Mouse (Mus musculus) neutrophil, adult 5-6 weeks (primary cell): ENCODE measurements around the gene Plcxd3. TPM values are rescaled to one million over a fixed set of nuclear protein-coding genes. Genes with fewer than 3 reads are reported as not detected.

Experiments
- ATAC-seq: fragments of 151-379, 151-347 bp; 2 replicates; pipeline ENCODE4 v1.8.0; 2017; ENCODE audit warnings: mild to moderate bottlenecking, moderate TSS enrichment; ENCODE audit not compliant: insufficient number of reproducible peaks, poor library complexity, low FRiP score, severe bottlenecking; ENCODE audit errors: extremely low read depth
- total RNA-seq: library from RNA; stranded (forward); fragments of 200-1000 nt; gene quantifications from 2 replicates; pipeline ENCODE4 v1.2.3, GENCODE M21; 2017

Plcxd3 gene
- total RNA-seq, result 0.12 TPM in 1 of 2 replicates, not detected in the other

DNA sequence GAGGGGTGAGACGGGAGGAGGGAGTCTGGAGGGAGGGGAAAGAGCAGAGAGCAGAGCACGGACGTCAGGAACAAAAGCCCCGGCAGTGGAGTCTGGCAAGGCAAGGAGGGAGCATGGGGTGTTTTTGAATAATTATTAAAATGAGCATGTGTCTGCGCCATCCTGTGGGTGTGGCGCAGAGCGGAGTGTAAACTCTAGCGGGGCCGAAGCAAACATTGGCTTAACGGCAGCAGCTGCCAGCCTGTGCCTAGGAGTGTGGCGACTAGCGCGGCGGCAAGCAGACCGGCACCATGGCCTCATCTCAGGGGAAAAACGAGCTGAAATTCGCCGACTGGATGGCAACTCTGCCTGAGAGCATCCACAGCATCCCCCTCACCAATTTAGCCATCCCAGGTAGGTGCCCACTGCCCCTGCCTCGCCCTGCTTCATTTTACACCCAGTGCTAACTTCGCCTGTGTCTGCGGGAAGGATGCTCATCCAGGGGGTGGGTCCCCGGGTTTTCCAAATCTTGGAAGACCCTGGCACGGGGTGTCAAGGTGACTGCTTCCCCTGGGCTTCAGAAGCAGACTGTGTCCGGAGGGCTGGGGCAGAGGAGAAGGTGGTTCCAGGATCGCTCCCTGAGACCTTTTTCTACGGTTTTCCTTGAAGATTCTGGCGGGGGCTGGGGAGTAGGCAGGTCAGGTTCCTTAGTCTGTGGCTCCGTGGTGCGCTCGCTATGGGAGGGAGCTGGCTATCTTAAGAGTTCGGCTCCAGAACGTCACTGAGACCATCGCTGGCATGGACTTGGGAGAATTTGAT is at the start of gene Plcxd3:
Gene Plcxd3, plus strand, starts transcription at position 69 of the 798 bp plus-strand sequence.
- no peak for ATAC-seq

DNA sequence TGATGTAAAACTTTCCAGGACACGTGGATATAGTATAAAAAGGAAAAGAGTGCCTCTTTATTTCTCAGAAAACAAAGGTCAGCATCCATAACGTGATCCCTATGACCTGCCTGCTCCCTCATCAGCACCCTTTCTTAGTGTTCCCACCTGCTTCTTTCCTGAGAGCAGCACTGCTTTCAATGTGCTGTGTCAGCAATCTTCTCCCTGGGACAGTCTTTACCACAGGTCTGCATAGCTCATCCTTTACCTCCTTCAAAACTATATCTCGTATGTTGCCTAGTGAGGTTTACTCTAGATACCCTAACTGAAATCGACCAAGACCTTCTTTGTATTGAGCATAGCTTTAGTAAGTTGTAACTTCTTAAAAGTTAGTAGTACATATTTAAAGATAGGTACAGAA is 43.4 kb upstream of the Plcxd3 start:
- no peak for ATAC-seq

DNA sequence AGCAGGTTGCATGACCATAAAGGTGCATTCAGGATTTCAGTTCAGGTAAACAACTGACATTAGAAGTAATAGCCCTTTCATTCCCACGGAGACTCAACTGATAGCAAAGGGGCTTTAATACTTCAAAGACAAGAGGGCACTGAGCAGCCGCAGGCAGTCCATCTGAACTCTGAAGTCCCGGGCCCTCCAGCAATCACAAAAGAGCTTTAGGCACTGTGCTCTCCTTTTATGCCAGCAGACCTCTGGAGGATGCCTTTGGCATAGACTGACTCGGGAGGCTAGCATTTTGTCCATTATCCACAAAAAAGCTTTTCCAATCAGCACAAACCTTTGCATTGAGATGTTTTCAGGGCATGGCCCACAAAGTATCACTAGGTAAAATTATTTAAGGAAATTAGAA is 33.7 kb upstream of the Plcxd3 start:
- no peak for ATAC-seq

DNA sequence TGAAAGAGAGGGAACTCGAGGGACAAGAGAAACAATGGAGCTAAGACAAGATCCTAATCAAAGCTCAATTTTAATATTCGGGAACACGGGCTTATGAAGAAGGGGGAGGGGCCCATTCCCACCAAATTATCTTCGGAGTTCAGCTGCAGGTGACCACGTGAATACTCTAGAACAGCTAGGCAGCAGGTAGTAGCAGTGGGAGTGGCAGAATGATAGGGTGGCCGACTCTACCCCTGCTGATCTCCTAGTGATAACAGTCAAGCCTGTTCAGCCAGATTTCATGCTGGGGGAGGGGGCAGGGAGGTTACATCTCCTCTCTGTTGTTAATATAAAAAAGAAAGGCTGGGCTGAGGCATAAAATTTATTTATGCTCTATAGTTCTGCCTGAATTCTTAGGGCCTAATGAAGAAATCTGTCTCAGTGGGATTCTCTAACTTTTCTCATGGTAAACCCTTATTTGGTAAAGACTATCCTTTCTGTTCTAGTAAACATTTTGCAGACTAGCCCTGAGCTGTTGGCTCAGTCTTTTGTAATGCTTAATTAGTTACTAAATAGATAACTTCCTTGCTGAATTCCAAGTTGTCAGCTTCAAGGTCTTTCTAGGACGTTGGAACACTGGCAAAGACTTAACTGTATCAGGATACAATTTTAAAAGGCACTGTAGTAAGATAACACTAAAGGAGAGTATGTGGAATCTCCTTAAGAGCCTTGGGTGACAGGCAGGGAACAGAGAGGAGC is 26.3 kb upstream of the Plcxd3 start:
- no peak for ATAC-seq

DNA sequence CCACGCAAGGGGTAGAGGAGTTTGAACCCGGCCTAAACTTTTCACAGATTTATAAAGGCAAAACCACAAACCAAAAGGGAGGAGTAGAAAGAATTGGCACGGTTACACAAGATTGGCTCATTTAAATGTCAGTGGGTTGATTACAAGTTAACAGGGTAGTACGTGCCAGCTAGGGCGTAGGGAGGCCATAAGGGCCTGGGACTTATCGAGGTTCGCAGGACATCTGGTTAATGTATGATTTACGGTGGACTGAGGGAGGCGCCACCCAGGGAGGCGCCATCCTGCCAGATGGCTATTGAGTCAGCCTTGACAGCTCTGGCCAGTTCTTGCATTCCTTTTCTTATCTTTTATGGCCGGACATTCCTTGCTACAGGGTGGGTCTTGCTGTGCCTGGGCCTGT is 18.9 kb upstream of the Plcxd3 start:
- ATAC-seq, result no peak

DNA sequence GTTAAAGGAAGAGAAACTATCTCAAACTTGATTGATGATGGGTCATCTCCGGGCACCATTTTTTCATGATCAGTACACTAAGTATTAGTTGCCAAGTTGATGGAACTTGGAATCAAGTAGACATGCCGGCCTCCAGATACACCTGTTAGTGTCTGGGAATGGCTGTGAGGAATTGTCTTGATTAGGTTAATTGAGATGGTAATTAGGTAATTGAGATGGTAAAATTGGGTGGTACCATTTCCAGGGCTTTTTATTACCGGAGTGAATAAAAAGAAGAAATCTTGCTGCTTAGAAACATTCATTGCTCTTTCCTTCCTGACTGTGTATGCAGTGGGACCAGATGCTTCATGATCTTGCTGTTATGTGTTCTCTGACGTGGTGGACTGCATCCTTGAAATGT is 17.6 kb upstream of the Plcxd3 start:
- ATAC-seq, result no peak

DNA sequence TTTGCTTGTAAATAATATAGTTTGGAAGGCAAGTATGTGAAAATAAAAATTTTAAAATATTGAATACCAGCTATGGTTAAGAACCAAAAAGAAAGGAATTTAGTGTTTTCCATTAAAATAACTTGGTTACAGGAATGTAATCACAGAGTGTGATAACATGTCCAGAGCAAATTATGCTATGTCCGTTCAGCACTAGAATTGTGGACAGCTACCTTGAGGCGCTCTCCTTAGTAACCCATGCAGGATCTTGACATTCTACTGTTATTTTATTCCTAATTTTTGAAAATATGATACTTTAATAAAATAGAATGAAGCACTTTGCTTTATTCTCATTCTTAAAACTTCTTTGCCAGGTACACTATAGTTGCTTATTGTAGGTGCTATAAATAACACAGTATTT is 7.5 kb upstream of the Plcxd3 start:
- no peak for ATAC-seq

DNA sequence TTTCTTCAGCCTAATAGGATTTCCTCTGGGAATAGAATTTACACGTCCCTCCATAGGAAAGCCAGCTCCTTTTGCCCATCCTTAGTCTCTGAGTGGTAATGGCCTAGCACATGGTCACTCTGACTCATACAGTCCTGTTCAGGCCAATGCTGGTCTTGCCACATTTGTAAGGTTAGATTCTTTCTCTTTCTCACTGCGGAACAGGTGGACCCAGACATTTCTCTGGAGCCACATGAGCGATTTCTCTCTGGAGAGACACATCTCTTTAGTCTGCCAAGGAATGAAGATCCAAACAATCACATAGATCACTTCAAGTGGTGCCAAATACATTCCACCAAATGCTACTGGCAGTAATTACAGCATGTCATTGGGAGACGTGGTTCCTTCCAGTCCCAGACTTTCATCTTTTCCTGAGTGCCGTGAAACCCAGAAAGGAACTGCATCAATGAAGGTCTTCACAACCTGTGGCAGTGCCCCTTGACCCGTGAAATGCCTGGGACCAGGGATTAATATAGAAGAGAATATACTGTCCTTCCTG is 769 bp upstream of the Plcxd3 start:
- no peak for ATAC-seq

DNA sequence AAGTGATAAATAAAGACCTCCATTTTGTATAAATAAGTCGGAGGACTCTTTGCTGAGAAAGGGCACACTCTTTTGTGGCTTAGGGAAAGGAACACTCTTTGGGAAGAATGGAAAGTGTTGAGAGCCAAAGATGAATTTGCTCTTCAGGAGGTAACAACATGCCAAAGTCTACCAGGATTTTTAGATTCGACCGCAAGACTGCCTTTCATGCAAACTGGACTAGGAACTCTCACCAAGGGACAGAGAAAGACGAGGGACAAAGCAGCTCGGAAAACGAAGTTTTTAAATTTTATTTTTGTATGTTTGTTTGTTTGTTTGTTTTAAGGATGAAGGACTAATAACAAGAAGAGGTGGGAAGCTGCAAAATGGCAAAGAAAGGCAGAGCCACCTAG is 264 bp upstream of the Plcxd3 start:
- no peak for ATAC-seq

DNA sequence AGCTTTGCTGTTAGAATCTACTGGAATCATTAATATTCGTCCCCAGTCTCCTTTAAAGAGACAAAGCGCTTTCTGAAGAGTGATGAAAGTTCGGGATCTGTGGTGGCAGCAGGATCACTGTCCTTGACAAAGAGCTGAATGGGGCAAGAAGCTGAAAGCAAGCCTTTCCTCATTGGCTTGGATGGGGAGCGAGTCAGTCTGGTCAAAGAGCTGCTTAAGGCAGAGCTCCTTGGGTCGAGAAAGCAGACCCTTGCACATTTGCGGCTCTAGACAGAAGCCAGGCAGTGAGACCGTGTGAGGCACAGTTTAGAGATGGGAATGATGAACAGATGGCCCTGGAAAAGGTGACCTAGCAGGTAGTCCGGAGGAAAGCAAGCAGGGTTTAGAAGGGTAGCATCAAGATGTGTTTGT is 935 bp downstream of the Plcxd3 start:
- no peak for ATAC-seq

DNA sequence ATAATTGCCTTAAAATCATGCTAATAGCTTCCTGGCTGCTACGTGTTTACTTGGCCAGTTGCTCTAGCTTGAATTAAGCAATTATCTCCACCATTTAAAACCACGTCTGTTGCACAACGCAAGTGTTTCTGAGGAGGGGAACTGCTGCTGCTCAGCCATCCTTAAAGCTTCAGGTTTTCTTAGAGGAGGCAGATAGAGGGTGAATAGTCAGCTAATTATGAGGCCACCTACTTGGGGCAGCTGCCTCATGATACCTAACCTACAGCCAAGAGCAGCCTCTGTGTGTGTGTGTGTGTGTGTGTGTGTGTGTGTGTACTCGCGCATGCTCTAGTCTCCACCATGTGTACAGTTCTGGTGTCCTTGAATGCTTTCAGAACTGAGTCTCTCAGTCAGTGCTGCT is 3.5 kb downstream of the Plcxd3 start:
- ATAC-seq, result no peak

DNA sequence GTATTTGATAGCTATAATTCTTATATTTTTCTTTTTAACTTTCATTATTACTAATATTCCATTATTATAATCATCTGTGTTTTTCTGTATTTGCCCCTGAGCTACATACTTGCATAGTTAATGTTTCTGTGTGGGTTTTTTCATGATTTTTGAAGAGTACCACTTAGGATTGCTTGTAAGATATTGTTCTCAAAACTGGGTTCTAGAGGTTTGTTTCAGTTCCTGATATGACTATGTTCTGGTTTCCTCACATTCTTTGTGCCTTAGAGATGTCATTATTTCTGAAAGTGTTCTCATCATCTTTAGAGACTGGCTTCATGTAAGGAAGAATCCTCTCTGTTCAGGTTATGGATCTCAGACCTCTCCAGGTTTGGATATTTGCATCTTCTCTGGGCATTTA is 12.5 kb downstream of the Plcxd3 start:
- ATAC-seq, result no peak

DNA sequence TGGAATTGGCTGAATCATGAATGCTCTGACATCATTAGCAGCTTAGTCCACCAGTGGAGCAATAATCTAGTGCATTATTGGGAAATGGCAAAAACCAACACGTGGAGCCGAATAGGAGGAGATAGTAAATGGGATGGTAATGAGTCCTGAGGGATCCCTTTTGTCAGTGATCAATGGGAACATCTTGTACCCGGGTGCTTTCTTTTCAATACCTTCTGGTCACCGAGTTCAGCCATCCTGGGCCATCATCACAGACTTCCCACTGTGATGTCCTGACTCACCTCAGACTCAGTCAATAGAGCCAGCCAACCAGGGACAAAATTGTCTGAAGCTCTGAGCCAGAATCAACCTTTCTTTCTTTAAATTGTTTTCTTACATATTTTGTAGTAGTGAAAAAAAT is 24.8 kb downstream of the Plcxd3 start:
- ATAC-seq, result no peak

DNA sequence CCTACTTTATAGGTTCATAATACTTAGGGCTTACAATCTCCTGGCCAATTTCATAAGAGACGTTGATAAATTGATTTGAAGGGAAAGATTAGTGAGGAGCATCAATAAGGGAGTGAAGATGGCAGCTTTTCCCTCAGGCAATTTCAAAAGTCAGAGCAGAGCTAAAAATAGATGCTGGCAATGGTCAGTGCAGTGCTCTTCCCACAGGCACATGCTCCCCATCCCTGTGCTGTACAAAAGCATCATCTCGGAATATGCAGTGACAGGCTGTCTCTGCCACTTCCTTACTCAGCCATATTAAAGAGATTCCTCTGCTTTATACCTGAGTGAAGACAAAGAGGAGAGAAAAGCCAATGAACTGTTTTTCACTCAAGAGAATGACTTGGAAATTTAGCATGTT is 36.0 kb downstream of the Plcxd3 start:
- no peak for ATAC-seq

DNA sequence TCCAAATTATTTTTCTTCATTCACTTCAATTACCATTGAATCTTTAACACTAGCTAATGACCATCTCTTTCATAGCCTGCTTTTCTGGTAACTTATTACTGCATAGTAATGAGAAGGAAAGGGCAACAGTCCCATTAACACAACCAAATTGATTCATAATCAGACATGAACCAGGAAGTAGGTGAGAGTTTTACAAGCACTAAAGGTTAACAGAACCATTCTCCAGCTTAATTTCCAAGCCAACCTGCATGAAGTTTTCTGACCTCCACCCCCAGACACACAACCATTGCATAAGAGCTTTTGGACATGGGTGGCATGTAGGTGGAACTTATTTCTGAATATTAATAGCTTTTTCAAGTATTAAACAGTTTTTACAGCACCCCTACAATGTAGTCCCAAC is 64.8 kb downstream of the Plcxd3 start:
- no peak for ATAC-seq

DNA sequence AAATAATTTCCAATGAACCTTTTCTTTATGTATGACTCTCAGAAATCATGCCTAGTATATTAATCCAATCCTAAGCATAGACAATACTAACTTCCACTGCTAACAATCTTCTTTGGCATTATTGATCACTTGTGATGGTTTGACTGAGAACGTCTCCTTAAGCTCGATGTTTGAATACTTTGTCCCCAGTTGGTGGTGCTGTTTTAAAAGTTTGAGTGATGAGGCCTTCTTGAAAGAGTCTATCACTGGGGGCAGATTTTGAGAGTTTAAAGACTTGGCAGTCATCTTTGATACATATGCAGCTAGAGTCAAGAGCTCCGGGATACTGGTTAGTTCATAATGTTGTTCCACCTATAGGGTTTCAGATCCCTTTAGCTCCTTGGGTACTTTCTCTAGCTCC is 120.9 kb downstream of the Plcxd3 start:
- ATAC-seq, result no peak

DNA sequence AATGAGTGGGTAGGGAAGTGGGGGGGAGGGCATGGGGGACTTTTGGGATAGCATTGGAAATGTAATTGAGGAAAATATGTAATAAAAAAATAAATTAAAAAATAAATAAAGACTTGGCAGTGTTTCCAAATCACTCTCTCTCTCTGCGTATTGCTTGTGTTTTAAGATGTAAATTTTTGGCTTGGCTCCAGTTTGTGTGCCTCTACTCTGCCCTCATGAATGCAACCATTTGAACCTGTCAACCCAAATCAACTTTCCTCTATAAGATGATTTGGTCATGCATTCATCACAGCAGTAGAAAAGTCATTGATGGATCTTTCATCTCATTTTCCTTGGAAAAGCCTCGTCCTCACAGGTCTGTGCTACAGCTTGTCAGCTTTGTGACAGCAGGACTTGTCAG is 121.7 kb downstream of the Plcxd3 start:
- no peak for ATAC-seq

DNA sequence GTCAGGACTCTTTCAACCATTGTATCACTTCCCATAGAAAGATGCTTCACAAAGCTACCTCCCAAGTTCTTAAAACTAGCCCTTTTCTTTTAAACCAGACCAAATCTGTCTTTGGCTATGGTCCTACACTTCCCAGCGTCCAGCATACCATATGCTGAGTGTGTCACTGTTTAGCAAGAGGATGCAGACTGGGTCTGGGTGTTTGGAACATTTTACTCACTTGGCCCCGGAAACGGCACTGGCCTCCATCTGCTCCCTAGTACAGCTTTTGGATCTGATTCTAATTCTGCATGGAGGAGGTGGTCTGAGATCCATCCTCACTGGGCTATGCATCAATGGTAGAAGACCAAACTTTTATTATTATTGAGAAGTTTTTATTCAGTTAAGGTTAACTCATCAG is 122.7 kb downstream of the Plcxd3 start:
- no peak for ATAC-seq

DNA sequence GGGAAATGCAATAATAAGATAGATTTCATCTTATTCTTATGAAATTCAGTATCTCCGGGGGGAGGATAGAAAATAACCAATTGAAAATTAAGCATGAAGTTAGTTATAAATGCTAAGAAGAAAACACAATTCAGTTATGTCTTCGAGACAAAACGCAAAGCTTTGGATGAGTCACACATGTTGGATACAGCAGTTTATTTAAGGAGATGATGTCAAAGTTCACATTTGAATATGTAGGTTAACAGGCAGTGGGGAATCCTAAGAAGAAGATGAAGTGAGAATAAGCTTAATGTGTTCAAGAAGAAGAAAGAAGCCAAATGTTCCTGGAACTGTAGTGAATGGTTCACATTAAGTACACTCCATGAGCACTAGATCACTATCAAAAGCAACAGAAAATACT is 128.1 kb downstream of the Plcxd3 start:
- no peak for ATAC-seq

DNA sequence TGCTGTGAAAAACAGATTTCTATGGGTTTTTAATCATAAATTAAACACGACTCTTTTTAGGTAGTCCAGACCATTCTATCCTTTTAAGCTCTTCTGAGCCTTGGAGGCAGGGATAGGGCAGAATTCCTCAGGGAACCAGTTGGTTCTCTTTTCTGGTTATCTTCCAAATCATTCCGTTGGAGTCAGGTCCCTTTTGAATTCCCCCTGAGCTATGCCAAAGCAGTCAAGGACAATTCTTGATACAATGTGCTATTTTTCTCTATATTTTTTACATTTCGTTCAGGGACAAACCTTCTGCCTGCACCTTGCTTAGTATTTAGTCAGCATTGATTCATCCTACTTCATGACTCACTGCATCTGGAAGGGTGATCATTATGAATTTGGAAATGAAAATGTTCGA is 128.5 kb downstream of the Plcxd3 start:
- ATAC-seq, result no peak
